Mouse (Mus musculus): ENCODE data around the gene Usp6nl. TPM values are rescaled to one million over a fixed set of nuclear protein-coding genes. Genes with fewer than 3 reads are reported as not detected.

The Usp6nl gene
- 7.9 and 9.3 TPM in 2 replicates for polyA plus RNA-seq (2015; fragmentation: Nextera tagmentation; extraction: Ambion mirVana)

DNA sequence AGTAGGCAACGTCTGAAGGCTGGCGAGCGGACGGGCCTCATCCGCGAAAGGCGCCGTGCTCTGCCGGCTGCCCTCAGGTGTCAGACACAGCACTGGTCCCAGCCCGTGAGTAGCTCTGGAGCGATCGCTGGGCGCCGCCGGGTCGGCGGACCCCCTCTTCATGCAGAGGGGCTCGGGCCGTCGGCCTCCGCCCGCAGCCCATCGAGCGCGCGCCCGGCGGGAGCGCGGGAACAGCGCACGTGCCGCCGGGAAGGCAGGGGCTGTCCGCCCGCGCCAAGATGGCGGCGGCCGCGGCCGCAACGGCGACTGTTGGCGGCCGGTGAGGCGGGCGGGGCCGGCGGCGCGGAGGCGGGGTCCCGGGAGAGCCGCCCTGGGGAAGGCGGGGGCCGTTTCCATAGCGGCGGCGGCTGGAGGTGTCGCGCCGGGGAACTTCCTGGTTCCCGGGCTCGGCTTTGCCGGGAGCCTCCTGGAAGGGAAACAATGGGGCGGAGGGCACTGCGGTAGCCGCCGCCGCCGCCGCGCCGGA, at the start of gene Usp6nl:
Gene Usp6nl, plus strand, starts transcription at position 292 of the 526 bp plus-strand sequence.
- Histone ChIP-seq H3K4me1 (replicated peaks) (peaks cover 32% of the 10 kb centered on the region), H3K27me3 (0 out of 2 replicates have a peak, but pooled peaks cover 3% of the 10 kb centered on the region), H3K27ac (replicated peaks) (peak within 1 kb of the TSS; percentile 98), H3K9ac (peak within 1 kb of the TSS; percentile 97), H3K36me3 (no peaks in the 10 kb centered on the region), H3K4me3 (peak within 1 kb of the TSS; percentile 91), H3K9me3 (no peaks in the 10 kb centered on the region), H3K4me2 (peak within 1 kb of the TSS; percentile 72)
- WGBS = under 1% methylated on average over 67 of the region's 75 CpGs
- peak; percentile 92 for ATAC-seq (ENCODE audit: low read depth)

DNA sequence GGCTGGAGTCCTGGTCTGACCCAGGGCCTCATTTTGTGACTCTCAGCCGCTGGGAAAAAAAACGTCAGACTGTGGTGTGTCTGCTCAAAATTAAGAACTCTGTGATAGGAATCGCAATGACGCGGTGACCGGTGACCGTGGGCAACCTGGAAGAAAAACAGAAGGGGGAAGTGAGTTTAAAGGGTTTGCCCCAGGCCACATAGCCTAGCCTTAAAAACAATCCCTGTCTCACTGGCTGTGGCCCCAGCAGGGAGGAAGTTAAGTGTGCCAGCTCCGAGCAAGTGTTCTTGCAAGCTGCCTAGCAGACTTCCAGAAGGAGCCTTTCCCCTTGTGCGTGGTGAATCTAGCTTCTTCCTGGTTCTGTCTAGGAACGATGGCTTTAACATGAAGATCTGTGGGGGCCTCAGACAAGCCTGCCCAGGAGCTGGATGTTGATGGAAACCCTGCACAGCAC, 49.0 kb upstream of the Usp6nl start:
- Histone ChIP-seq H3K4me2 (no peak overlapping the region), H3K4me1 (replicated peaks) (peaks cover 21% of the 10 kb centered on the region), H3K27me3 (no peaks in the 10 kb centered on the region), H3K4me3 (no peak overlapping the region), H3K27ac (replicated peaks) (no peak overlapping the region), H3K36me3 (no peaks in the 10 kb centered on the region), H3K9me3 (no peaks in the 10 kb centered on the region), H3K9ac (no peak overlapping the region)
- WGBS = 41% methylated on average over 10 of the region's 10 CpGs
- ATAC-seq (ENCODE audit: low read depth) = no peak

DNA sequence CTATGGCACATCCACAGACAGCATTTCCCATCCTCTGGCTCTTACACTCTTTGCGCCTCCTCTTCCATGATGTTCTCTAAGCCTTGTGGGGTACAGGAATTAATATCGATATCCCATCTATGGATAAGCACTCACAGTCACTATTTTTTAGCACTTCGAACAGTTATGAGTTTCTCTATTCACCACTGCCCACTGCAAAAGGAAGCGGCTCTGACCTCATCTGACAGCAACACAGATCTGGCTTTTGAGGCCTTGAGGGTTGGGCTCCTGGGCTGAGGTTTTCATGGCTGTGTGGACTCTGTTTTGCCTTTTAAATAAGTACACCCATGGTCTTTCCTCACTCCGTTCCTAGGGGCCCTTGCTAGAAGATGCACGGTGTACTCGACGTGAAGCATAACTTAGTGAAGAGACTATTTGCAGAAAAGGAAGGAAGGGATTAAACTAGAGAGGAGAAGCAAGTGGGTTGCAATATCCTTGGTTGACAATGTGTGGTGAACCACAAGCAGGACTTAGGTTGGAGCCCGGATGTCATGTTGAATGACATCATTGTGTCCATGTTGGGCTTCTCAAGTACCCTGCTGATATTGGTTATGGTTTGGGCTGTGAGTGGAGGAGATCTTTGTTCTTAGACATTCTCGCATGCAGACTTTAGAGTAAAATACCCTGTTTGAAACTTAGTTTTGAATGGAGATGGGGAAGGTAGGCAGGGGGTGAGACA, 43.5 kb upstream of the Usp6nl start:
- 0 out of 2 replicates have a peak, but pooled peaks cover 4% of the 10 kb centered on the region for H3K4me1 ChIP-seq (replicated peaks)
- H3K9me3 ChIP-seq = no peaks in the 10 kb centered on the region
- ATAC-seq (ENCODE audit: low read depth) = no peak
- 86% methylated on average over 10 of the region's 10 CpGs for WGBS
- no peaks in the 10 kb centered on the region for H3K36me3 ChIP-seq
- no peak overlapping the region for H3K4me3 ChIP-seq
- H3K9ac ChIP-seq = no peak overlapping the region
- H3K27me3 ChIP-seq = no peaks in the 10 kb centered on the region
- H3K4me2 ChIP-seq = no peak overlapping the region
- no peak overlapping the region for H3K27ac ChIP-seq (replicated peaks)

DNA sequence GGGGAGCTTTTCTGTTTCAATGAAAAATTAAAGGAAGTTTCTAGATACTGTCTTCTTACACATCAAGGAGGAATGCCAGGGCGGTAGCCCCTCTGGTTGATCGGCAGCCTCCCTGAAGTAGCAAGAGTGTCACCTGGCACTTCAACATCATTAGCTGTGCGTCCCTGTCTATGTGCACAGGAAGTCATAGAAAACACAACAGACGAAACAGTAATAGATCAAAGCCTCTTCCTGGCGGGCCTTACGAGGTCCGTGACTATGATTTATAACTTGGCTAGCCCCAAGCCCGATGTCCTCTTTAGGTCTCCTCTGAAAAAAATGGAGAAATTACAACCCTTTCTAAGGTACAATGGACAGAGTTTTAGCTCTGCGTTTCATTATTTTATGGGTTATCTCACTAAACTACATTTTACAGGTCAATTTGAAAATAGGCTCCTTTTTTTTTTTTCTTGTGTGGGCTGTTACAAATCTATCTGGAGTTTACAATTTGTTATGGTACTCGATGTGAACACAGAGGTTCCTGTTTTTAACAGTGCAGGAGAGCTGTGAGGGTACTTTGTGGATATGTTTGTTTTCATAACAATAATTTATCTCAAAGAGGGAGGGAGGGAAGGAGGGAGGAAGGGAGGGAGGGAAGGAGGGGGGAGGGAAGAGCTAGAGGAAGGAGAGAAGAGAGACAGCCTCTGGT, 42.7 kb upstream of the Usp6nl start:
- H3K27me3 ChIP-seq = no peaks in the 10 kb centered on the region
- WGBS = 55% methylated on average over 10 of the region's 10 CpGs
- 0 out of 2 replicates have a peak, but pooled peaks cover 3% of the 10 kb centered on the region for H3K4me1 ChIP-seq (replicated peaks)
- H3K36me3 ChIP-seq = no peaks in the 10 kb centered on the region
- ATAC-seq (ENCODE audit: low read depth) = no peak
- no peak overlapping the region for H3K4me3 ChIP-seq
- no peak overlapping the region for H3K27ac ChIP-seq (replicated peaks)
- H3K9me3 ChIP-seq = no peaks in the 10 kb centered on the region
- H3K9ac ChIP-seq = no peak overlapping the region
- no peak overlapping the region for H3K4me2 ChIP-seq

DNA sequence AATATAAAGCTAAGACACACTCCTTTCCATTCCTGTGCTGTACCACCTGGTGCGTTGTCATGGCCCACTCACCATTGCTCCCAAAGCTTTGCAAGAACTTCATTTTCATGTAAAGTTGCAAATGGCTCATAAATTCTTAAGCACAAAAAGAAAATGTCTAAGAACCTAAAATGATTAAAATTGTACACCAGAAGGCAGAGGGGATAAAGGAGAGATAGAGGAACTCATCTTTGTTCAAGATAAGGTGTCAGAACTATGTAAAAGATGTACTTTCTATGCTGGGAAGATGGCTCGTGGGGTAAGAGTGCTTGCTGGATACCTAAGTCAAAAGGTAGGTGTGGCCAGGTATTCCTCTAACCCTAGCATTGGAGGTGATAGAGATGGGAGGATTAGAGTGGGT, 38.9 kb upstream of the Usp6nl start:
- Histone ChIP-seq H3K4me3 (no peak overlapping the region), H3K4me2 (no peak overlapping the region), H3K9me3 (no peaks in the 10 kb centered on the region), H3K27ac (replicated peaks) (no peak overlapping the region), H3K4me1 (replicated peaks) (0 out of 2 replicates have a peak, but pooled peaks cover 3% of the 10 kb centered on the region), H3K9ac (no peak overlapping the region), H3K36me3 (no peaks in the 10 kb centered on the region), H3K27me3 (no peaks in the 10 kb centered on the region)
- no peak for ATAC-seq (ENCODE audit: low read depth)
- WGBS = 90% methylated on average over 2 of the region's 2 CpGs

DNA sequence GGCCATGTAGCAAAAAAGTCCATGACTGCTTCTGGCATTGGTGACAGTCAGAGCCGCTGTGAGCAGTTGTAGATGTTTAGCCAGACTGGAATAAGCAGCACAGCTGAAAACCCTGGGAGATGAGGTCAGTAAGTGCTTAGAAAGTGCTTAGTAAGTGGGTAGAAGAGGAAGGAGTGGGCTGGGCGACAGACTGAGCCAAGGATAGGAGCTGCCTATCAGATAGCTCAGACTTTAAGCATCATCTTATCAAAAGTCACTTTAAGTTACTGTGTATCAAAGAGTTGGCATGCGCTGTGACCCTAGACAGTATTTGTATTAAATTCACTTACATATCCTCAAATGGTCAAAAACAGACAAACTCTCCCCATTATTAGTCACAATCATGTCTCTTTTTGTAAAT, 37.7 kb upstream of the Usp6nl start:
- no peaks in the 10 kb centered on the region for H3K9me3 ChIP-seq
- no peaks in the 10 kb centered on the region for H3K36me3 ChIP-seq
- no peak overlapping the region for H3K27ac ChIP-seq (replicated peaks)
- no peak for ATAC-seq (ENCODE audit: low read depth)
- no peak overlapping the region for H3K9ac ChIP-seq
- no peak overlapping the region for H3K4me2 ChIP-seq
- H3K4me1 ChIP-seq (replicated peaks) = no peaks in the 10 kb centered on the region
- WGBS = 79% methylated on average over 3 of the region's 3 CpGs
- H3K27me3 ChIP-seq = no peaks in the 10 kb centered on the region
- H3K4me3 ChIP-seq = no peak overlapping the region

DNA sequence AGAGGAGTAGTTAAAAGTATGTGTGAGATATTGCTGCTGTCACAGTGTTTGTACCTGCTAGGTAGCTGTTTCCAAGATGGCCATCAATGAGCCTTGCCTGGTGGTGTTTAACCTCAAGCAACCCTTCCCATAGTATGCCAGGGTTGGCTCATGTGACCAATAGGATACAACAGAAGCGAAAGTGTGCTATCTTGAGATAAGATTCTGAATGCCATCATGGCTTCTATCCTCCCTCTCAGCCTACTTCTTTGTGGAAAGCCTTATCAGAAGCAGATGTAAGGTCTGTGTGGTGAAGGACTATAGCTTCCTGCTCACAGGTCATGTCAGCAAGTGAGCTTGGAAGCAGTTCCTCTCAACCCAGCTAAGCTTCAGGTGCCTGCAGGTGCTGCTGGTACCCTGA, 36.7 kb upstream of the Usp6nl start:
- Histone ChIP-seq H3K9me3 (no peaks in the 10 kb centered on the region), H3K27me3 (no peaks in the 10 kb centered on the region), H3K4me1 (replicated peaks) (no peaks in the 10 kb centered on the region), H3K27ac (replicated peaks) (no peak overlapping the region), H3K36me3 (no peaks in the 10 kb centered on the region), H3K9ac (no peak overlapping the region), H3K4me2 (no peak overlapping the region), H3K4me3 (no peak overlapping the region)
- whole genome bisulfite sequencing = 95% methylated on average over 1 of the region's 1 CpGs
- ATAC-seq (ENCODE audit: low read depth) = no peak

DNA sequence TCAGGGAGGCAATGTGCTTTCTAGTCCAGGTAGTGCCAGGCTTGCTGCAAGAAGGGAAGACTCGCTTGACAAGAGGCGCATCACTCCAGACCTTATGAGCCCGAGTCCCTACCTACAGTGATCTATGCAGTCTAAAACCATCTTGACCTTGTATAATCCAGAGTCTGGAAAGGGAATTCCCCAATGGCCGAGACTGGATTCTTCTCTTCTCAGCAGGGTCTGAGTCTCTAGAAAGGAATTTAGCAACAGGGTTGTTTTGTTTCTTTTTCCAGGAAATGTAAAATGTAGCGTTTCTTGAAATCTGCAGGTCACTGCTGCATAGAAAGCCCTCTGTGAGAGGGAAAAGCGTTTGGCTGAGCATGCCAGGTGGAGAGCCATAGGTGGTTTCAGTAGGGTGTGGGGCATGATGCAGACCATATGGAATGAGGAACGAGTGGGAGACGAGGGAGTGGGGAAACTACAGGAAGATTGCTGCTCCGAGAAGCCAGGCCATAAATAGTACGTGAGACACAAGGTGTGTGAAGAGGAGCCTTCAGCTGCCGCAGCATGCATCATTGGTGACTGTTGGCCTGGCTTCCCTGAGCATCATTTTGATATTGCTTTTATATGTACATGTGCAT, 28.5 kb upstream of the Usp6nl start:
- H3K4me1 ChIP-seq (replicated peaks) = no peaks in the 10 kb centered on the region
- no peaks in the 10 kb centered on the region for H3K9me3 ChIP-seq
- no peak overlapping the region for H3K27ac ChIP-seq (replicated peaks)
- no peak for ATAC-seq (ENCODE audit: low read depth)
- H3K4me2 ChIP-seq = no peak overlapping the region
- H3K27me3 ChIP-seq = no peaks in the 10 kb centered on the region
- no peak overlapping the region for H3K4me3 ChIP-seq
- no peak overlapping the region for H3K9ac ChIP-seq
- 83% methylated on average over 11 of the region's 11 CpGs for WGBS
- no peaks in the 10 kb centered on the region for H3K36me3 ChIP-seq

DNA sequence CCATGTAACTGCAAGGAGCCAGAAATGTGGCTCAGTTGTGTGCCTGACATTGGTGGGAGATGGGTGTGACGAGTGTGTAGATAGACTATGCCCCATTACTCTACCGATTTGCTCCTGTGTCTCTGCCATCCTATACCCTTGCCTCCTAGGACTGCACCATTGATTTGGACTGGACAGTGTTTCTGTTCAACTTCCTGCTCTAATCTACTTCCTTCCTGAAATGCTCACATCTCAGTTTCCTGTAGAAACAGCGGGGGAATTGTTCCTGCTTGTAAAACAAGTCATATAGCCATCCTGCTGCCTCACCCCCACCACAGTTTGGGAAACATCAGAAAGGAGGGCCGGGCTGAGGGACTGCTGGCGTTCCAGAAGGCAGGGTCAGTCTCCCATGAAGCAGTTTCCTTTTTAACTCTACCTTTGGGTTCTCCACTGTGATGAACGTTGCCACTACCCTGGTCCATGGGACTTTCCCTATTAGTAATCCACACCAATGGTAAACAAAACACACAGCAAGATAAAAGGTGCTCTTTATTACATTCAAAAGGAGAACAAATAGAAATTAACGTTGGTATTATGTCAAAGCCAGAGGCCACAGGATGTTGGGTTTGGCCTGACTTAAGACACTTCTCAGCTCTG, 27.4 kb upstream of the Usp6nl start:
- ATAC-seq (ENCODE audit: low read depth) = no peak
- Histone ChIP-seq H3K4me3 (no peak overlapping the region), H3K4me2 (no peak overlapping the region), H3K27me3 (no peaks in the 10 kb centered on the region), H3K9ac (no peak overlapping the region), H3K4me1 (replicated peaks) (no peaks in the 10 kb centered on the region), H3K27ac (replicated peaks) (no peak overlapping the region), H3K36me3 (no peaks in the 10 kb centered on the region), H3K9me3 (no peaks in the 10 kb centered on the region)
- 59% methylated on average over 7 of the region's 7 CpGs for WGBS

DNA sequence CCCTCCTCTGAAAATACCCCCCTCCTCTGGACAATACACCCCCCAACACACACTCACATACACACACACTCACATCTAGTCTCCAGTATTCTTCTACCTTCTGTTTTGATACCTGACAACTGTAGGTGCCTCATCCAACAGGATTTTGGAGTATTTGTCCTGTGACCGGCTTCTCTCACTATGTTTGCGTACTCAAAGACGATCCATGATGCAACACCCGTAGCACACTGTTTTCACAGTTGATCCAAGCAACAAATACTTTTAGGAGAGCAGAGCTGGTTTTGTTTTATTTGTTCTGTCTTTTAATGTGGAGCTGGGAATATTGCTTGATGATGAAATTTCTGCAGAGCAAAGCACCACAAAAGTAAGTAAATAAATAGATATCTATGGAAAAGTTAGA, 17.7 kb upstream of the Usp6nl start:
- no peak for ATAC-seq (ENCODE audit: low read depth)
- Histone ChIP-seq H3K9ac (no peak overlapping the region), H3K4me3 (no peak overlapping the region), H3K9me3 (no peaks in the 10 kb centered on the region), H3K27ac (replicated peaks) (no peak overlapping the region), H3K4me1 (replicated peaks) (no peaks in the 10 kb centered on the region), H3K36me3 (no peaks in the 10 kb centered on the region), H3K4me2 (no peak overlapping the region), H3K27me3 (no peaks in the 10 kb centered on the region)
- 95% methylated on average over 4 of the region's 4 CpGs for WGBS

DNA sequence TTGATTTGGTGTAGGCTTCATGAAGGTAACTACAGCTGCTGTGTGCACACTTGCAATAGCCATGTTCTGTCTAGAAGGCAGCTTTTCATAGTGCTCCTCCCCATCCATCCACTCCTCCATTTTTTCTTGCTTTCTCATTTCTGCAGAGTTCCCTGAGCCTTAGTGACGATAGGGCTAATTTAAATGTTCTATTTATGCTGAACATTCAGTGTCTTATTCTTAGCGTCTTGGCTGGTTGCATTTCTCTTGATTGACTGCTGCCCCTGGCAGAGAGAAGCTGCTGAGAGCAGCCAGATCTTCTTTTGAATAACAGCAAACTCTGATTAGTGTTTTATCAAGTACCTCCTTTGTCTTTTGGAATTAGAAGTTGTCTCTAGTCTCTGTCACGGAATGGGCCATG, 15.6 kb upstream of the Usp6nl start:
- Histone ChIP-seq H3K36me3 (no peaks in the 10 kb centered on the region), H3K4me1 (replicated peaks) (no peaks in the 10 kb centered on the region), H3K9me3 (no peaks in the 10 kb centered on the region), H3K9ac (no peak overlapping the region), H3K4me3 (no peak overlapping the region), H3K4me2 (no peak overlapping the region), H3K27ac (replicated peaks) (no peak overlapping the region), H3K27me3 (no peaks in the 10 kb centered on the region)
- WGBS = 69% methylated on average over 3 of the region's 3 CpGs
- no peak for ATAC-seq (ENCODE audit: low read depth)

DNA sequence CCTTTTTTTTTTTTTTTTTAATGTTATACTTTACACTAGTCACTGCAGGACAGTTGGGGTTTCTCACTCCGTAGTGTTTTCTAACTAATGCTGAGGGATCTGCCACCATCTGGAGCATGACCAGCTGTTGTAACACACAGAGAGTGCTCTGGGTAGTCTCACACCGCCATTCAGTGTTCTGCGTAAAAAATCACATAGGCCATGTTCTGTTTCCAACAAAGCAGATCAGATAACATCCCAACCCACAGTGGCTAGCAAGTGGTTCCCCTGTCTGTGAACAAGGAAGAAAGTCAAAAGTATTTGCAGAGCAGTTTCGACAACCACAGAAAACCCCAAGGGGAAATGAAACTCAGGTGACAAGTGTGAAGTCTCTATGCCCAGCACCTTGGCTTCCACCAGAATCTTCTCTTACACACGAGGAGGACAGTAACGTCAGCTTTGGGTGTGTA, 13.1 kb upstream of the Usp6nl start:
- H3K9me3 ChIP-seq = no peaks in the 10 kb centered on the region
- no peak overlapping the region for H3K9ac ChIP-seq
- H3K4me2 ChIP-seq = no peak overlapping the region
- no peak overlapping the region for H3K4me3 ChIP-seq
- H3K27me3 ChIP-seq = no peaks in the 10 kb centered on the region
- no peaks in the 10 kb centered on the region for H3K36me3 ChIP-seq
- no peak overlapping the region for H3K27ac ChIP-seq (replicated peaks)
- no peaks in the 10 kb centered on the region for H3K4me1 ChIP-seq (replicated peaks)
- 85% methylated on average over 6 of the region's 6 CpGs for WGBS
- ATAC-seq (ENCODE audit: low read depth) = no peak
